Mouse (Mus musculus): Measurements from ENCODE around the gene Ptpro.
A peak's percentile ranks its signal among the peaks of the same experiment; 100 is the strongest.
"Not testable (repeated sequence)": the region's sequence is repeated elsewhere in the genome, so short reads cannot be mapped to it uniquely, and the experiment has no call there.

The Ptpro gene

GRCm38 (mm10) chr6:137395075-137395474 lies 143.0 kb downstream of the Ptpro start:
- no peak for DNase-seq

- no peak for DNase-seq
Measured at GRCm38 (mm10) chr6:137396106-137396793, 144.1 kb downstream of the Ptpro start.

- DNase-seq: no peak
Measured at GRCm38 (mm10) chr6:137397358-137397757, 145.2 kb downstream of the Ptpro start.

GRCm38 (mm10) chr6:137404196-137404595 lies 152.1 kb downstream of the Ptpro start:
- DNase-seq: no peak

GRCm38 (mm10) chr6:137405690-137406089 lies 153.6 kb downstream of the Ptpro start:
- no peak for DNase-seq

GRCm38 (mm10) chr6:137410510-137410909 lies 158.4 kb downstream of the Ptpro start:
- no peak for DNase-seq

- no peak for DNase-seq
Measured at GRCm38 (mm10) chr6:137411901-137412378, 159.8 kb downstream of the Ptpro start.

- DNase-seq: no peak
Measured at GRCm38 (mm10) chr6:137413045-137413444, 160.9 kb downstream of the Ptpro start.

GRCm38 (mm10) chr6:137414531-137415405 lies 162.6 kb downstream of the Ptpro start:
- DNase-seq: no peak

GRCm38 (mm10) chr6:137422777-137423176 lies 170.7 kb downstream of the Ptpro start:
- DNase-seq: no peak

- no peak for DNase-seq
Measured at GRCm38 (mm10) chr6:137423830-137424229, 171.7 kb downstream of the Ptpro start.

- DNase-seq: no peak
Measured at GRCm38 (mm10) chr6:137425500-137426432, 173.6 kb downstream of the Ptpro start.

GRCm38 (mm10) chr6:137433521-137434137 lies 181.5 kb downstream of the Ptpro start:
- DNase-seq: no peak

- DNase-seq: no peak
Measured at GRCm38 (mm10) chr6:137437486-137437885, 185.4 kb downstream of the Ptpro start.

- no peak for DNase-seq
Measured at GRCm38 (mm10) chr6:137437902-137438580, 185.9 kb downstream of the Ptpro start.

- no peak for DNase-seq
Measured at GRCm38 (mm10) chr6:137440559-137441486, 188.7 kb downstream of the Ptpro start.

GRCm38 (mm10) chr6:137443089-137443488 lies 191.0 kb downstream of the Ptpro start:
- no peak for DNase-seq

GRCm38 (mm10) chr6:137446116-137446515 lies 194.0 kb downstream of the Ptpro start:
- not testable (repeated sequence) for DNase-seq

- peak; percentile 25 for DNase-seq
Measured at GRCm38 (mm10) chr6:137455537-137456041, 203.5 kb downstream of the Ptpro start.

- no peak for DNase-seq
Measured at GRCm38 (mm10) chr6:137456064-137456463, 203.9 kb downstream of the Ptpro start.

Data from cerebellum, adult 11-12 months (tissue).